Mouse (Mus musculus): ENCODE data around the gene Igfbp6. TPM values are rescaled to one million over a fixed set of nuclear protein-coding genes. Genes with fewer than 3 reads are reported as not detected.

The Igfbp6 gene
- polyA plus RNA-seq, 1 experiment: not detected

DNA sequence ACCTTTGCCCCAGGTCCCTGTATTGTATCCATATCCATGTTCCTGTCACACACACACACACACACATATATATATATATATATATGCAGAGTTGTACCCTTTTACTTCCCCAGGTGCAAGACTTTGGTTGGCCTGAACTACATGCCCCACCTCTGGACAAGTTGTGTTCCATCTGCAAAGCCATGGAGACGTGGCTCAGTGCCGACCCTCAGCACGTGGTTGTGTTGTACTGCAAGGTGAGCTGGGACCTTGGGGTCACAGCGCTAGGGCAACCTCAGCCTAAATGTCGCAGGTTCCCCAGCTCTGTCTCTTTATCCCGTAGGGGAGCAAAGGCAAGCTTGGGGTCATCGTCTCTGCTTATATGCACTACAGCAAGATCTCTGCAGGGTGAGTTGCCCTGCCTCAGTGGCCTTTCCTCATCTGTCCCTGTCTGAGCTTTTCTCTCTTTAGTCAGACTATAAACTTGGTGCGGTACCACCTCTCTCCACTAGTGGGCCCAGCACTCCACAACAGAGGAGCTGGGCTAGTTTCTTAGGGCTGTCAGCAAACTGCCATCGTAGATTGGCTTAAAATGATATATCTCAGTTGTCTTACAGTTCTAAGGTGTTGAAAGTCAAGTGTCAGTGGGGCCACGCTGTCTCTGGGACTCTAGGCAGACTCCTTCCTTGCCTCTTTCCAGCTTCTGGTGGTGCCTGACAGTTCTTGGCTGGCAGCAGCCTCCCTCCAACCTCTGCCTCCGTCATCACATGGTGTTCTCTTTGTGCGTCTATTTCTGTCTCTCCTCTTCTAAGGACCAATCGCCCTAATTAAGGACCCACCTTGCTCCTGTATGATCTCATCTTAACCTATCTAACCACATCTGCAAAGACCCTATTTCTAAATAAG is 36.2 kb upstream of the Igfbp6 start:
- WGBS: 27% methylated on average over 13 of the region's 13 CpGs
- TF ChIP-seq CTCF (IDR thresholded peaks at IDR 0.05; ENCODE audit: insufficient read depth, low read depth, low read length) (no peak), POLR2A (IDR thresholded peaks at IDR 0.05; ENCODE audit: insufficient read depth, low read depth, low read length) (no peak)
- Histone ChIP-seq H3K4me1 (ENCODE audit: control insufficient read depth, insufficient read depth, low read length) (peaks cover 49% of the 10 kb centered on the region), H3K27ac (ENCODE audit: insufficient read depth, low read depth, low read length) (no peak overlapping the region), H3K4me3 (ENCODE audit: insufficient read depth, low read depth, low read length) (no peak overlapping the region)

DNA sequence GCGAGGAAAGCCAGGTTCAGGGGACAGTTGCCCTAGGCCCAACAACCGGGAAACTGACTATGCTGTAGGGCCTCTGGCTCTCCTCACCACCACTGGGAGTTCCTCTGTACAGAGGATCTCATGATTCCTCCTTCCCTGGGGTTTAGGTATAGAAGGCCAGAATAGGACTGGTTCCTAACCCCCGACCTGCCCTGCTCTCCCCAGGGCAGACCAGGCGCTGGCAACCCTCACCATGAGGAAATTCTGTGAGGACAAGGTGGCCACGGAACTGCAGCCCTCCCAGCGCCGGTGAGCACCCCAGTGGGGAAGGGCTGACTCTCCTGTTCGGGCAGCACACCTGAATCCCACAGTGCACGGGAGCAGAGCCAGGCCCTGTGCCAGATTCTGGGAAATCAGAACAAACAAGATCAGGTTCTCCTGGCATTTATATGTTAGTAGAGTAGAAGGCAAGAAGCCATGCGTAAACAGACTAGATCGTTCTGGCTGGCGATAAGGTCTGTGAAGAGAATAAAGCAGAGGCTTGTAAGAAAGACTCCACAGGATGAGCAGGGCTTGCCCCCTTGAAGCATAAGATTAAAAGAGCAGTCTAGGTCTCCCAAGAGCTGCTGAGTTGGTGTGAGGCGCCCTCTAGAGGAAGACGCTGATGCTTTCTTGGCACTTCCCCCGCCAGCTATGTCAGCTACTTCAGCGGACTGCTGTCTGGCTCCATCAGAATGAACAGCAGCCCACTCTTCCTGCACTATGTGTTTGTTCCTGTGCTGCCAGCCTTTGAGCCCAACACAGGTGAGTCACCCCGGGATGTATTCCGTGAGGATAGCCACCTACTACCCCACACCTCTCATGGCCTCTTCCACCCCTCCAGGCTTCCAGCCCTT is 35.3 kb upstream of the Igfbp6 start:
- H3K4me1 ChIP-seq (ENCODE audit: control insufficient read depth, insufficient read depth, low read length): peaks cover 40% of the 10 kb centered on the region
- no peak overlapping the region for H3K4me3 ChIP-seq (ENCODE audit: insufficient read depth, low read depth, low read length)
- H3K27ac ChIP-seq (ENCODE audit: insufficient read depth, low read depth, low read length): no peak overlapping the region
- TF ChIP-seq CTCF (IDR thresholded peaks at IDR 0.05; ENCODE audit: insufficient read depth, low read depth, low read length): peak; percentile 13; the same call in 1 of the 2 replicates
- no peak for TF ChIP-seq POLR2A (IDR thresholded peaks at IDR 0.05; ENCODE audit: insufficient read depth, low read depth, low read length)
- WGBS: 40% methylated on average over 18 of the region's 18 CpGs

DNA sequence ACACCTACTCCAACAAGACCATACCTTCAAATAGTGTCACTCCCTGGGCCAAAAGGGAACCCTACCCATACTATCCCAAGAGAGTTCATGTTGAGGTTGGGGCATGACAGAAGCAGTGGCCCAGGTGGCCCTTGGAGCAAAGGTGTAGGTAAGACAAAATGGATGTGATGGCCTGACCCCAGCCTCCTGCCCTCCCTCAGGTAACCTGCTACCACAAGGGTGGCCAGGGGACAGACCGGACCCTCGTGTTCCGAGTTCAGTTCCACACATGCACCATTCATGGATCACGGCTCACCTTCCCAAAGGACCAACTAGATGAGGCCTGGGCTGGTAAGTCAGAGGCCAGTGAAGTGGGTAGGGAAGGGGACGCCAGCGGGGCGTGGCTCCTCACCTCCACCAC is 33.9 kb upstream of the Igfbp6 start:
- WGBS: 94% methylated on average over 7 of the region's 7 CpGs
- H3K4me1 ChIP-seq (ENCODE audit: control insufficient read depth, insufficient read depth, low read length): peaks cover 32% of the 10 kb centered on the region
- no peak overlapping the region for H3K4me3 ChIP-seq (ENCODE audit: insufficient read depth, low read depth, low read length)
- H3K27ac ChIP-seq (ENCODE audit: insufficient read depth, low read depth, low read length): no peak overlapping the region
- no peak for TF ChIP-seq CTCF (IDR thresholded peaks at IDR 0.05; ENCODE audit: insufficient read depth, low read depth, low read length)
- TF ChIP-seq POLR2A (IDR thresholded peaks at IDR 0.05; ENCODE audit: insufficient read depth, low read depth, low read length): no peak

DNA sequence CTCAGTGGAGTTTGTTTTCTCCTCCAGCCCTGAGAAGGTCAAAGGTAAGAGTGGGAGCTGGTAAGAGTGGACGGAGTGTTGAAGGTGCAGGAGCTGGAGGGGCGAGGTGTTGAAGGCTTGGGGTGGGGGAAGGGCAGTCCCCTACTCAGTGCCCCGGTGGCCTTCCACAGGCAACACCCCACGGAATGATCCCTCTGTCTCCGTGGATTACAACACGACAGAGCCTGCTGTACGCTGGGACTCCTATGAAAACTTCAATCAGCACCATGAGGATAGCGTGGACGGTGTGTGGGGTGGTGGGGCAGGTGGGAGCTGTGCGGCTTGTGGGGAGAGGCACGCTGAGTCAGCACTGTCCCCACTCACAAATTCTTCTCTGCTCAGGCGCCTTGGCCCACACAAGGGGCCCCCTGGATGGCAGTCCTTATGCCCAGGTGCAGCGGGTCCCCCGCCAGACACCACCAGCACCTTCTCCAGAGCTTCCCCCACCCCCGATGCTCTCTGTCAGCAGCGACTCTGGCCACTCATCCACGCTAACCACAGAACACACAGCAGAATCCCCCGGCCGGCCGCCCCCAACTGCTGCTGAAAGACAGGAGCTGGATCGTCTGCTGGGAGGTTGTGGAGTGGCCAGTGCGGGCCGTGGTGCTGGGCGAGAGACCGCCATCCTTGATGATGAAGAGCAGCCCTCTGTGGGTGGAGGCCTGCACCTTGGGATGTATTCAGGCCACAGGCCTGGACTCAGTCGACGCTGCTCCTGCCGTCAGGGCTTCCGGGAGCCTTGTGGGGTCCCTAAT is 33.3 kb upstream of the Igfbp6 start:
- peaks cover 31% of the 10 kb centered on the region for H3K4me1 ChIP-seq (ENCODE audit: control insufficient read depth, insufficient read depth, low read length)
- H3K27ac ChIP-seq (ENCODE audit: insufficient read depth, low read depth, low read length): no peak overlapping the region
- no peak for TF ChIP-seq POLR2A (IDR thresholded peaks at IDR 0.05; ENCODE audit: insufficient read depth, low read depth, low read length)
- TF ChIP-seq CTCF (IDR thresholded peaks at IDR 0.05; ENCODE audit: insufficient read depth, low read depth, low read length): no peak
- no peak overlapping the region for H3K4me3 ChIP-seq (ENCODE audit: insufficient read depth, low read depth, low read length)
- 86% methylated on average over 29 of the region's 29 CpGs for WGBS

DNA sequence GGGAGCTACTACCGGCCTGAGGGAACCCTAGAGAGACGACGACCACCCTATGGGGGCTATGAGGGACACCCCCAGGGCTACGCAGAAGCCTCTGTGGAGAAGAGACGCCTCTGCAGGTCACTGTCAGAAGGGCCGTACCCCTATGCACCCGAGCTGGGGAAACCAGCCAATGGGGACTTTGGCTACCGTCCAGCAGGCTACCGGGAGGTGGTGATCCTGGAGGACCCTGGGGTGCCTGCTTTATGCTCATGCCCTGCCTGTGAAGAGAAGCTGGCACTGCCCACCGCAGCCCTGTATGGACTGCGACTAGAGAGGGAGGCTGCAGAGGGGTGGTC is 32.7 kb upstream of the Igfbp6 start:
- 62% methylated on average over 11 of the region's 11 CpGs for WGBS
- TF ChIP-seq CTCF (IDR thresholded peaks at IDR 0.05; ENCODE audit: insufficient read depth, low read depth, low read length): no peak
- no peak for TF ChIP-seq POLR2A (IDR thresholded peaks at IDR 0.05; ENCODE audit: insufficient read depth, low read depth, low read length)
- peaks cover 32% of the 10 kb centered on the region for H3K4me1 ChIP-seq (ENCODE audit: control insufficient read depth, insufficient read depth, low read length)
- H3K4me3 ChIP-seq (ENCODE audit: insufficient read depth, low read depth, low read length): no peak overlapping the region
- no peak overlapping the region for H3K27ac ChIP-seq (ENCODE audit: insufficient read depth, low read depth, low read length)

DNA sequence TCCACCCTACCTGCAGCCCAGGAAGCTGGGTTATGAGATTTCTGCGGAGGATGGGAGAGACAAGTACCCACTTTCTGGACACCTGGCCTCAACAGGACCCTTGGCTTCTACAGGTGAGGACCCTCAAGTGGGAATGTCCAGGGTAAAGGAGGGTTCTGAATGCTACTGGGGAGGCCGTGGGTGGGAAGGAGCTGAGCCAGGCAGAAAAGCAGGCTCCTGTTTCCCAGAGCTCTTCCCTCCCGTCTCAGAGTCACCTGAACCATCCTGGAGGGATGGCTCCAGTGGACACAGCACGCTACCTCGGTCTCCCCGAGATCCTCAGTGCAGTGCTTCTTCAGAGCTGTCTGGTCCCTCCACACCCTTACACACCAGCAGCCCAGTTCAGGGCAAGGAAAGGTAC is 32.0 kb upstream of the Igfbp6 start:
- TF ChIP-seq POLR2A (IDR thresholded peaks at IDR 0.05; ENCODE audit: insufficient read depth, low read depth, low read length) (no peak), CTCF (IDR thresholded peaks at IDR 0.05; ENCODE audit: insufficient read depth, low read depth, low read length) (no peak)
- Histone ChIP-seq H3K27ac (ENCODE audit: insufficient read depth, low read depth, low read length) (no peak overlapping the region), H3K4me1 (ENCODE audit: control insufficient read depth, insufficient read depth, low read length) (peaks cover 33% of the 10 kb centered on the region), H3K4me3 (ENCODE audit: insufficient read depth, low read depth, low read length) (no peak overlapping the region)
- WGBS: 90% methylated on average over 6 of the region's 6 CpGs

DNA sequence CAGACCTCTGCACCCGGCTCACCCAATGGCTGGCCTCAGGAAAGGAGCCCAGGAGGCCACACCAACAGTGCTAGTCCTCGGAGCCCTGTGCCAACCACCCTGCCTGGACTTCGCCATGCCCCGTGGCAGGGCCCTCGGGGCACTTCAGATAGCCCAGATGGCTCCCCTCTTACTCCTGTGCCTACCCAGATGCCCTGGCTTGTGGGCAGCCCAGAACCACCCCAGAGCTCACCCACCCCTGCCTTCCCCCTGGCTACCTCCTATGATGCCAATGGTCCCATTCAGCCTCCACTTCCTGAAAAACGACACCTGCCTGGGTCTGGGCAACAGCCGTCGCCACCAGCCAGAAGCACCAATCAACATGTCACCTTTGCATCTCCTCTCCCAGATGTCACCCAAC is 31.3 kb upstream of the Igfbp6 start:
- TF ChIP-seq POLR2A (IDR thresholded peaks at IDR 0.05; ENCODE audit: insufficient read depth, low read depth, low read length) (no peak), CTCF (IDR thresholded peaks at IDR 0.05; ENCODE audit: insufficient read depth, low read depth, low read length) (no peak)
- Histone ChIP-seq H3K4me3 (ENCODE audit: insufficient read depth, low read depth, low read length) (no peak overlapping the region), H3K27ac (ENCODE audit: insufficient read depth, low read depth, low read length) (no peak overlapping the region), H3K4me1 (ENCODE audit: control insufficient read depth, insufficient read depth, low read length) (peaks cover 34% of the 10 kb centered on the region)
- 74% methylated on average over 8 of the region's 8 CpGs for WGBS

DNA sequence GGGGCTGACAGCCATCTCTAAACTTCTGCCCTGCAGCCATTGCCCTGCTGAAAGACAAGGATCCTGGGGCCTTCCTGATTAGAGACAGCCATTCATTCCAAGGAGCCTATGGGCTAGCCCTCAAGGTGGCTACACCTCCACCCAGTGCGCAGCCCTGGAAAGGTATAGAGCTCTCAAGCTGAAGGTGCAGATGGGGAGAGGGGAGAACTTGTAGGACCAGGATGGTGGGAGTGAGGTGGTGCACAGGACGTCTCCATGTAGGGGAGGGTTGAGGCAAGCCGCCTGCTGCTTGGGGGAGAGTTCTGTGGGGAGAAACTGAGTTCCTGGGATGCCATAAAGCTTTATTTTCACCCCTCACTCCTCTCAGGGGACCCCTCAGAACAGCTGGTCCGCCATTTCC is 30.5 kb upstream of the Igfbp6 start:
- Histone ChIP-seq H3K4me3 (ENCODE audit: insufficient read depth, low read depth, low read length) (no peak overlapping the region), H3K4me1 (ENCODE audit: control insufficient read depth, insufficient read depth, low read length) (peaks cover 28% of the 10 kb centered on the region), H3K27ac (ENCODE audit: insufficient read depth, low read depth, low read length) (no peak overlapping the region)
- TF ChIP-seq POLR2A (IDR thresholded peaks at IDR 0.05; ENCODE audit: insufficient read depth, low read depth, low read length) (no peak), CTCF (IDR thresholded peaks at IDR 0.05; ENCODE audit: insufficient read depth, low read depth, low read length) (no peak)
- 90% methylated on average over 4 of the region's 4 CpGs for WGBS

Data from olfactory bulb, adult 2 months (tissue).